ENCODE assay signal across 8 mouse cellular contexts in the genomic region with DNA sequence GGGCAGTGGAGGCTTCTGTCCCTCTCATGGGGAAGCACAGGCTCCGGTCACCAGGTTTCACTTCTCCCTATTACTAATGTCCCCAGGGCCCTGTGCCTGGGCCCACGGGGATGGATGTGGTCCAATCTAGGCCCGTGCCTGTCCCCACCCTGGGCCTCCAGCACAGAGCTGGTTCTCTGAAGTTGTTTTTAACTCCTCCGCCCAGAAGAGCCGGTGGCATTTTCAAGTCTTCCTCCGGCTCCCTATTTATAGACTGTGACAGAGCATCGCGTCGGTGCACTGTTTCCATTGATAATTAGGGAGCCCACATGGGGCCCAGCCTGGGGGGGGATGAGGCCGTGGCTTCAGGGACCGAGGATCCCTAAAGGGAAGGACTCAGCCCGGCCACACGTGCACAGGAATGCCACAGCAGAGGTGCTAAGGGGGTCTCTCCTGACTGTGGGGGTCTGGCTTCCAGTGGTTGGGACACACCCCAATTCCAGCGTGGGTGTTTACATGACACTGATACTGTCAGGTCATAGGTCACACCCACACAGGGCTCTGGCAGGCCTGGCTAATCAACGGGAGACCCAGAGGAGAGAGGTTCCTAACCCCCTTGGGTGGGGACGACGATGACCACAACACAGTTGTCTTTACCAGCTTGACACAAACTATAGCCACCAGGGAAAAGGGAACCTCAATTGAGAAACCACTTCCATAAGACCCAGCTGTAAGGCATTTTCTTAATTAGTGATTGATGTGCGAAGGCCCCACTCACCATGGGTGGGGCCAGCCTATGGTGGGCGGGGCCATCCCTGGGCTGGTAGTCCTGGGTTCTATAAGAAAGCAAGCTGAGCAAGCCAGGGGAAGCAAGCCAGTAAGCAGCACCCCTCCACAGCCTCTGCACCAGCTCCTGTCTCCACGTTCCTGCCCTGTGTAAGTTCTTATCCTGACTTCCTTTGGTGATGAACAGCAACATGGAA. TPM values are rescaled to one million over a fixed set of nuclear protein-coding genes. Genes with fewer than 3 reads are reported as not detected.
DNase-seq lines count a peak whose midpoint lies in the region; ATAC-seq and TF ChIP-seq lines count a peak whose summit lies in the region.

No protein-coding gene starts in this region.

- ATAC-seq in megakaryocyte progenitor cell, adult 5-6 weeks (replicated peaks; ENCODE audit: poor library complexity): peak; percentile 17
- no peak for ATAC-seq in forebrain, postnatal 0 days

- TF ChIP-seq POLR2A in thymus, adult 2 months (IDR thresholded peaks at IDR 0.05; ENCODE audit: control insufficient read depth, extremely low read depth, insufficient read depth, low read length, poor library complexity): no peak

- H3K27me3 ChIP-seq in forebrain, postnatal 0 days (ENCODE audit: insufficient read depth, low read length): no peaks in the 10 kb centered on the region
- no peaks in the 10 kb centered on the region for H3K27me3 ChIP-seq in thymus, adult 2 months (ENCODE audit: control insufficient read depth, insufficient read depth, low read length)

- no peaks in the 10 kb centered on the region for H3K4me1 ChIP-seq in forebrain, postnatal 0 days (ENCODE audit: insufficient read depth)
- H3K4me1 ChIP-seq in thymus, adult 2 months (replicated peaks; ENCODE audit: control insufficient read depth, insufficient read depth, low read length): peaks cover 14% of the 10 kb centered on the region

- DNase-seq in layer of hippocampus, adult 9-11 months: peak; percentile 82
- no peak for DNase-seq in layer of hippocampus, adult 9-10 months (ENCODE audit: low spot score)
- DNase-seq in c-Kit-positive CD71-positive TER-119-positive erythroid progenitor cells, embryonic 14.5 days (ENCODE audit: low spot score): peak; percentile 37
- peak; percentile 38 to 51 for DNase-seq in heart, postnatal 36 days
- DNase-seq in ovary, postnatal 36 days (ENCODE audit: low spot score): no peak
- no peak for DNase-seq in forebrain, postnatal 0 days
- DNase-seq in thymus, adult 2 months: no peak

- no peaks in the 10 kb centered on the region for H3K9me3 ChIP-seq in forebrain, postnatal 0 days (ENCODE audit: low read length)

- WGBS in forebrain, postnatal 0 days: 47% methylated on average over 20 of the region's 20 CpGs
- 45% methylated on average over 20 of the region's 20 CpGs for WGBS in thymus, adult 2 months

- H3K27ac ChIP-seq in forebrain, postnatal 0 days (ENCODE audit: low read depth, low read length): no peak overlapping the region
- no peak overlapping the region for H3K27ac ChIP-seq in thymus, adult 2 months (ENCODE audit: control insufficient read depth, insufficient read depth, low read length)

- H3K4me3 ChIP-seq in forebrain, postnatal 0 days (ENCODE audit: low read depth, low read length): no peak overlapping the region
- no peak overlapping the region for H3K4me3 ChIP-seq in thymus, adult 2 months (ENCODE audit: control insufficient read depth, insufficient read depth, low read length)

- no peaks in the 10 kb centered on the region for H3K36me3 ChIP-seq in forebrain, postnatal 0 days (ENCODE audit: insufficient read depth)
- no peaks in the 10 kb centered on the region for H3K36me3 ChIP-seq in thymus, adult 2 months (ENCODE audit: control insufficient read depth, insufficient read depth, low read length)

- intact Hi-C loops in heart, postnatal 36 days (cut with DNase I): no loop called here

- no peak overlapping the region for H3K9ac ChIP-seq in forebrain, postnatal 0 days

- no peak for TF ChIP-seq CTCF in forebrain, postnatal 0 days (IDR thresholded peaks at IDR 0.05; ENCODE audit: low read depth)
- no peak for TF ChIP-seq CTCF in thymus, adult 2 months (IDR thresholded peaks at IDR 0.05; ENCODE audit: borderline replicate concordance, control insufficient read depth, extremely low read depth, insufficient read depth, low read length, poor library complexity)

- no peak overlapping the region for H3K4me2 ChIP-seq in forebrain, postnatal 0 days (ENCODE audit: low read depth)

RNA-seq across cellular contexts. Expression of gene Crybb3, which starts 33.2 kb away (rescaled TPM):
- 1 to 10 TPM in 1 of 2 experiments, under 1 TPM in 1; 0.28 to 1.8 TPM for total RNA-seq in heart, postnatal 36 days (2021)
- total RNA-seq in megakaryocyte progenitor cell, adult 5-6 weeks (2015): not detected in 2 replicates
- total RNA-seq in megakaryocyte progenitor cell, adult 5-6 weeks (2017): not detected in 2 replicates
- total RNA-seq in forebrain, postnatal 0 days (2014; rRNA removed): 0.81 and 2.0 TPM in 2 replicates
- polyA plus RNA-seq in forebrain, postnatal 0 days (2015; fragmentation: Nextera tagmentation; extraction: Ambion mirVana): 1.6 and 1.7 TPM in 2 replicates
- polyA plus RNA-seq in thymus, adult 2 months (2012; rRNA removed): 2.3 and 4.8 TPM in 2 replicates

RNA-seq across cellular contexts. Expression of gene Crybb2, which starts 44.6 kb away (rescaled TPM):
- not detected for total RNA-seq in heart, postnatal 36 days (2021)
- total RNA-seq in megakaryocyte progenitor cell, adult 5-6 weeks (2015): not detected in 2 replicates
- not detected in 2 replicates for total RNA-seq in megakaryocyte progenitor cell, adult 5-6 weeks (2017)
- not detected in 2 replicates for total RNA-seq in forebrain, postnatal 0 days (2014; rRNA removed)
- polyA plus RNA-seq in forebrain, postnatal 0 days (2015; fragmentation: Nextera tagmentation; extraction: Ambion mirVana): not detected in 2 replicates
- 0.20 TPM in 1 of 2 replicates, not detected in the other for polyA plus RNA-seq in thymus, adult 2 months (2012; rRNA removed)

Comparison
In these comparisons a context has a peak if more than half of its experiments do, and no peak if none do; other contexts are left out.
1. DNase-seq: peak in layer of hippocampus, adult 9-11 months (single experiment), c-Kit-positive CD71-positive TER-119-positive erythroid progenitor cells, embryonic 14.5 days (single experiment) and heart, postnatal 36 days (2 of 2); none in layer of hippocampus, adult 9-10 months (single experiment), ovary, postnatal 36 days (single experiment), forebrain, postnatal 0 days (single experiment) and thymus, adult 2 months (single experiment).